Mouse (Mus musculus) hindbrain, embryonic 15.5 days (tissue): ENCODE results near the gene Abhd12b. TPM values are rescaled to one million over a fixed set of nuclear protein-coding genes. Genes with fewer than 3 reads are reported as not detected.
"Not testable (repeated sequence)": the region's sequence is repeated elsewhere in the genome, so short reads cannot be mapped to it uniquely, and the experiment has no call there.

Source experiments
- ATAC-seq: fragments of 200-750 bp; cut with Nextera tagmentation; 2 replicates; pipeline ENCODE4 v1.8.0; 2017; ENCODE audit warnings: low read depth, moderate number of reproducible peaks, moderate TSS enrichment; ENCODE audit not compliant: low FRiP score
- H3K27ac ChIP-seq: fragments of 300-500 bp; sonication (generic); replicated peaks from 2 replicates; pipeline ENCODE4 v1.5.1; 2015; ENCODE audit warnings: mild to moderate bottlenecking, inconsistent platforms
- H3K27me3 ChIP-seq: fragments of 300-500 bp; sonication (generic); 2 replicates; pipeline ENCODE4 v1.6.1; 2015; ENCODE audit warnings: control low read depth, inconsistent platforms
- H3K36me3 ChIP-seq: fragments of 300-500 bp; sonication (generic); 2 replicates; pipeline ENCODE4 v1.6.1; 2015; ENCODE audit warnings: control low read depth, inconsistent platforms
- H3K4me1 ChIP-seq: fragments of 300-500 bp; sonication (generic); replicated peaks from 2 replicates; pipeline ENCODE4 v1.6.1; 2015; ENCODE audit warnings: control low read depth, inconsistent platforms
- H3K4me2 ChIP-seq: fragments of 300-500 bp; sonication (generic); 2 replicates; pipeline ENCODE4 v1.6.1; 2015; ENCODE audit warnings: moderate library complexity, mild to moderate bottlenecking, inconsistent platforms
- H3K4me3 ChIP-seq: fragments of 300-500 bp; sonication (generic); 2 replicates; pipeline ENCODE4 v1.5.1; 2015; ENCODE audit warnings: mild to moderate bottlenecking, inconsistent platforms
- H3K9ac ChIP-seq: fragments of 300-500 bp; sonication (generic); 2 replicates; pipeline ENCODE4 v1.6.1; 2015; ENCODE audit warnings: inconsistent platforms
- H3K9me3 ChIP-seq: fragments of 300-500 bp; sonication (generic); 2 replicates; pipeline ENCODE4 v1.6.1; 2016; ENCODE audit warnings: control low read depth, inconsistent platforms
- WGBS: fragments of 180-500 bp; shearing (Covaris S2); methylation state at CpG from one replicate; pipeline ENCODE4 v1.1.7; 2015; 5-methylcytosine and 5-hydroxymethylcytosine counted together
- polyA plus RNA-seq: library from polyadenylated mRNA; unstranded; fragments of >200 nt; fragmentation: Nextera tagmentation; extraction: Ambion mirVana; gene quantifications from 2 replicates; pipeline ENCODE4 v1.2.1, GENCODE M21; 2015

Abhd12b gene
- polyA plus RNA-seq, 1 experiment from 2014 or later, result not detected

DNA sequence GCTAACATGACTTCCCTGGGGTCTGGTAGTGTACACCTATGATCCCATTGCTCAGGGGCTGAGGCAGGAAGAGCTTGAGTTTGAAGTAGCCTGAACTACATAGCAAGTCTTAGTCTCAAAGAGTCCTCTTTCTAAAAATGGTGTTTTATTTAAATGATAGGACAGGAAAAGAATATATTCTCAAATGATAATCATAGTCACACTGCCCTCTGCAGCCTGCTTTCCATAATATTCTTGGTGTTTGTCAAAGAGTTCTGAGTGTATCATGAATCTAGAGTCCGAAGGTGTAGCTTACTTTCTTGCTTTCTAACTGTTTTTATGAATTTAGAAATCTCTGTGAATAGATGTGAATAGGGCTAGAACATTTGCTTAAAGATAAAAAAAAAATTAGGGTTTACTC is 16.0 kb downstream of the Abhd12b start:
- no peak overlapping the region for H3K9ac ChIP-seq
- WGBS, result 86% methylated on average over 1 of the region's 1 CpGs
- ATAC-seq, result no peak

DNA sequence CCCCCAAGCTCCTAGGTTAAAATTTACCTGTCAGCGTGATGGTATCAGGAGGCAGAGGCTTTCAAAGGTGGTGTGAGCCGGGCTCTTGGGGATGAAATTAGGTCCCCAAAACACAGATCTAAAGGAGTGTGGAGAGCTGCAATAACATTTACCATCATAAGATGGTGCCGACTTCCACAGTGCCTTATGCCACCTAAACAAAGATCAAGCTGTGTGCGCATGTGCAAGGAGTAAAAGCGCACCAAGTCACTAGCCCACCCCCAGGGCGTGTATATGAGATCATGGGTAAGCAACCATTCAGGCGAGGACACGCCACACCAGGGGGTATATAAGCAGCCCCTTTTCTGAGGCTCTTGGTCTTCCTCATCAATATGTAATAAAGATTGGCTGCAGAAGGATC is 29.6 kb downstream of the Abhd12b start:
- 90% methylated on average over 8 of the region's 8 CpGs for WGBS
- not testable (repeated sequence) for H3K9ac ChIP-seq, H3K27me3 ChIP-seq, H3K4me1 ChIP-seq, H3K36me3 ChIP-seq, ATAC-seq, H3K9me3 ChIP-seq
- Histone ChIP-seq H3K4me3 (peak overlapping the region; percentile 35), H3K27ac (peak overlapping the region; percentile 71), H3K4me2 (0 out of 2 replicates have a peak overlapping the region, but pooled peaks have one; percentile 24)

More for the DNA sequence above, 16.0 kb downstream of the Abhd12b start:
- Histone ChIP-seq H3K36me3 (no peaks in the 10 kb centered on the region), H3K4me3 (no peak overlapping the region), H3K27me3 (no peaks in the 10 kb centered on the region), H3K9me3 (no peaks in the 10 kb centered on the region), H3K4me1 (no peaks in the 10 kb centered on the region), H3K4me2 (no peak overlapping the region), H3K27ac (no peak overlapping the region)

DNA sequence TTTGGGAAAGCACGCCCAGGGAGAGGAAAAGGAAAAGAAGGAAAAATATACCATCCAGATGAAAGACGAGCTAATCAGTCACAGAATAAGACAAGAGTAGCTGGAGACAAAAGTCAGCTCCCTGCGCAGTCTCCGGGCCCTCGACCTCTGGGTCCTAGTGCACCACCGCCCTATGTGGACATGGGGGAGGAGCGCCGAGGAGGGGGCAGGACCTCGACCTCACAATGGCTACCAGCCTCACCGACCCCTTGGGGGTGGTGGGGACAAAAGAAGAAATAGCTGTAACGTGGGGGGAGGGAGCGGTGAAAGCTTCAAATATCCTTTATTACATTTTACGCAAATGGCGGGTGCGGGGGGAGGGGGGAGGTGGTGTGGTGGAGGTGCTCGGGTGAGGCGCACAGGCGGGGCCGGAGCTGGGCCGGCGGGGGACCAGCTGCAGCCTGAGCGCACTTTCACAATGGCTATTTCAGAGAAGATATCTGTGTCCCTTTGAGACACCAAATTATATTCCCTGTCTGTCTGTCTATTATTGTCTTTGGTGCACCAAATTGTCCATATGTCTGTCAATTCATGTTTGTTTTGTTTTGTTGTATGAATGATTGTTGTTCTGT is 30.3 kb downstream of the Abhd12b start:
- Histone ChIP-seq H3K4me2 (peak overlapping the region; percentile 25; the same call in 1 of the 2 replicates), H3K4me3 (peak overlapping the region; percentile 35), H3K36me3 (no peaks in the 10 kb centered on the region), H3K4me1 (no peaks in the 10 kb centered on the region), H3K27me3 (no peaks in the 10 kb centered on the region), H3K27ac (peak overlapping the region; percentile 71), H3K9ac (0 out of 2 replicates have a peak overlapping the region, but pooled peaks have one; percentile 19), H3K9me3 (no peaks in the 10 kb centered on the region)
- 60% methylated on average over 22 of the region's 22 CpGs for WGBS
- peak; percentile 82 for ATAC-seq

DNA sequence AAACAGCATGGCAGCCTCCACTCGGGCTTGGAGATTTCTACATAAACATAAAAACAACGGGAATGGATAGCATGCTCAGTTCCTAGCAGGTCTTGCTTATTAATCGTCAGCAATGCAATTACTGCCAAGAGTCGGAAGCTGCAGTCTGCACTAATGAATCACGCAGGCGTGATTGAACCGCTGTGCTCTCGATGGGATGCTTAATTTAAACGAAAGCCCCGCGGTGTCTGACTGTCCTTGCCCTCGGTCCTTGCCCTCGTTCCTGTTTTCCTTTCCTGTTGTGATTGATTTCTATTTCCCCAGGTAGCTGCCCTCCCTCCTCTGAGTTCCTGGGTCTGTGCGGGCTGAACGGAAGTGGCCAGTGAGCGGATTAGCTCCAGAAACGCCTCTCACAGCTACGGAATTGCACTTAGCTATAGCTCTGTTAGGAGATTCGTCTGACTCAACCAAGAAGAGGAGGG is 38.4 kb downstream of the Abhd12b start:
- WGBS, result 20% methylated on average over 19 of the region's 19 CpGs
- peak; percentile 78 for ATAC-seq
- no peaks in the 10 kb centered on the region for H3K27me3 ChIP-seq

DNA sequence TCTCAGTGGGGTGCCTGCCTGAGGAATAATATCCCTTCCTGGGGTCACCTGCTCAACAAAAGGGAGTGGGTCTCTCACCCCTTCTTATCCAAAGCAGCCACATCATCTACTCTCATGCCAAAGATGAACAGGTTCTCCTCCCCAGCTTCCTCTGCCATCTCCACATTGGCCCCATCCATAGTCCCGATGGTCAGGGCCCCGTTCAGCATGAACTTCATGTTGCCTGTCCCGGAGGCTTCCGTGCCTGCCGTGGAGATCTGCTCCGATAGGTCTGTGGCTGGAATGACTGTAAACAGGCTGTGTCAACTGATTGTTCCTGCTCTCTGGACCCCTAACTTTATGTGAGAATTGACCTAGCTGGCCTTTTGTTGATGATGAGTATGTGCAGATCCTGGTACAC is 41.5 kb downstream of the Abhd12b start:
- H3K27me3 ChIP-seq, result no peaks in the 10 kb centered on the region
- H3K9ac ChIP-seq, result no peak overlapping the region
- WGBS, result 95% methylated on average over 6 of the region's 6 CpGs
- no peaks in the 10 kb centered on the region for H3K9me3 ChIP-seq
- H3K4me2 ChIP-seq, result no peak overlapping the region
- H3K27ac ChIP-seq, result no peak overlapping the region
- no peak overlapping the region for H3K4me3 ChIP-seq
- no peak for ATAC-seq
- peaks cover 6% of the 10 kb centered on the region; the same call in 1 of the 2 replicates for H3K4me1 ChIP-seq
- H3K36me3 ChIP-seq, result no peaks in the 10 kb centered on the region

More for the DNA sequence above, 38.4 kb downstream of the Abhd12b start:
- Histone ChIP-seq H3K4me1 (peaks cover 6% of the 10 kb centered on the region; the same call in 1 of the 2 replicates), H3K27ac (peak overlapping the region; percentile 63), H3K4me2 (peak overlapping the region; percentile 56), H3K4me3 (peak overlapping the region; percentile 35), H3K36me3 (no peaks in the 10 kb centered on the region), H3K9me3 (no peaks in the 10 kb centered on the region), H3K9ac (peak overlapping the region; percentile 43)

DNA sequence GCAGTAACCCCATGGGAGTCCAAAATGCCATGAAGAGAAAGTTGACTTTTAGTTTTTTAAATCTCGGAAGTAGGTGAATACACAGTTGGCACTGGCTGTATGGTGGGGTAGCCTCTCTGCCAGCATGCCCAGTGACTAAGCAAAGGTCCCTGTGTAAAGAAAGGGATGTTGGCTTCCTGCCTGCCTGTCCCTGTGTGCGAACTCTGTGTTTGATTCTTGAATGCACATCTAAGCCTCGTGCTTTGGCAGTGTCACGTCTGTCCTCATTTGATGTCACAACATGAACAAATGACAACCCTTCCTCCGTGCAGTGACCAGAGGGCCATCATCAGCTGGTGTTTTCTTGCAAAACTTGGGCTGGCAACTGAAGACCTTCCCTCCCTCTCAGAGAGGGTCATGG is 42.4 kb downstream of the Abhd12b start:
- Histone ChIP-seq H3K4me2 (no peak overlapping the region), H3K27ac (no peak overlapping the region), H3K4me3 (no peak overlapping the region), H3K27me3 (no peaks in the 10 kb centered on the region), H3K9me3 (no peaks in the 10 kb centered on the region), H3K36me3 (no peaks in the 10 kb centered on the region), H3K4me1 (peaks cover 6% of the 10 kb centered on the region; the same call in 1 of the 2 replicates), H3K9ac (no peak overlapping the region)
- WGBS, result 81% methylated on average over 5 of the region's 5 CpGs
- ATAC-seq, result no peak

DNA sequence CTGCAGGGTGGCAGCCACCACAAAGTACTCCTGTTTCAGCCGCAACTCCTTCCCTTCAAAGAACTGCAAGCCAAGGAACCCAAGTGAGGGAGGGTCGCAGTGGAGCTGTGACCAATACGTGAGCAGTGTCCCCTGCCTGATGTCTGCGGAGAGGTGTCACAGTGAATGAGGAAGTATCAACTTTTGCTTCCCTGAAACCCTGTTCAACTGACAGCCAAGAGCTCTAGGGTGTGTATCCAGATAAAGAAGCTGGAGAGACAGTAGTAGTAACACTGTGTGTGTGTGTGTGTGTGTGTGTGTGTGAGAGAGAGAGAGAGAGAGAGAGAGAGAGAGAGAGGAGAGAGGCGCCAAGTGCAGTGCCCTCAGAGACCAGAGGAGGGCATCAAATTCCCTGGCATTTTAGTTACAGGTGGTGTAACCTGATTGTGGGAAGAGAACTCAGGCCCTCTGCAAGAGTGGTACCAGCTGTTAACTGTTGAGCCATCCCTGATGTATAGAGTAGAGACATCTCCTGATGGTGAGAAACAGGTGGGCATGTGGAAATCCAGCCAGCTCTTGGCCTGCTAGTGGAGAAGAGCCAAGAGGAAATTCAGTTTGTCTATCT is 48.1 kb downstream of the Abhd12b start:
- no peak overlapping the region for H3K4me2 ChIP-seq
- no peak overlapping the region for H3K27ac ChIP-seq
- no peak overlapping the region for H3K4me3 ChIP-seq
- 84% methylated on average over 5 of the region's 5 CpGs for WGBS
- no peaks in the 10 kb centered on the region for H3K27me3 ChIP-seq
- no peaks in the 10 kb centered on the region for H3K9me3 ChIP-seq
- no peak overlapping the region for H3K9ac ChIP-seq
- H3K36me3 ChIP-seq, result no peaks in the 10 kb centered on the region
- no peak for ATAC-seq
- H3K4me1 ChIP-seq, result no peaks in the 10 kb centered on the region

DNA sequence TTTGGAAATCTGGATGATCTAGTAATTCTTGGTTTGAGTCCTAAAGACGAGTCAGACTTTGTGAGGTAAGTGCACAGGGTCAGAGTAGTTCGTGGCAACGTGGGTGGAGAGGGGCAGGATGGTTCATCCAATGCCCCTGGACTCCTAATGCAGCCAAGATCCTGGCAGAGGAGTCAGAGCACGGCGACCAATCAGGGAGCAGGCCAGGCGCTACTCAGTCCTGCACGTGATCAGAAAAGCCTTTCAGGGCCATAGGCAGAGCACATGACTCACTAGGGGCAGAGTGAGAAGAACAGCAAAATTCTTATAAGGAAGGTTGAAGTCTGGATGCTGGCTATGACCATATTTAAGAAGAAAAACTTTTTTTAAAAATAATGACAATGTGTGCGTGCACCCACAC is 50.5 kb downstream of the Abhd12b start:
- no peak for ATAC-seq
- no peak overlapping the region for H3K4me2 ChIP-seq
- no peaks in the 10 kb centered on the region for H3K4me1 ChIP-seq
- H3K27ac ChIP-seq, result no peak overlapping the region
- H3K9me3 ChIP-seq, result no peaks in the 10 kb centered on the region
- no peaks in the 10 kb centered on the region for H3K27me3 ChIP-seq
- no peak overlapping the region for H3K9ac ChIP-seq
- WGBS, result 79% methylated on average over 8 of the region's 8 CpGs
- H3K4me3 ChIP-seq, result no peak overlapping the region
- no peaks in the 10 kb centered on the region for H3K36me3 ChIP-seq

DNA sequence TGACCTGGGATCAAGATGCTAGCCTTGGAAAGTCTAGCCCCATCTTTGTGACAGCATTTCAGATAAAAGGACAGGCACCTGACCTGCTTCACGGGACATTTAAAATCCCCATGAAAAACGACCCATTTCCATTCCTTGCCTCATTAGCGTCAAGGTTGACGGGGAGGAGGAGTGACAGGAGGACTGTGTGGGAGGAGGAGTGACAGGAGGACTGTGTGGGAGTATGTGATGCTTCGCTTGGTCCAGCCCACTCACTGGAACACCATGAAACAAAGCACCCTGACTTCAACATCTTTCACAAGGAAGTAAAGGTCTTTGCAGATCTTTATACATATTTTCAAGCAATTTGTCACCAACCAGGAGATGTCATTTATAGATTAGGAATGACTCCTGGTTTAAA is 54.3 kb downstream of the Abhd12b start:
- no peaks in the 10 kb centered on the region for H3K4me1 ChIP-seq
- WGBS, result 71% methylated on average over 5 of the region's 5 CpGs

DNA sequence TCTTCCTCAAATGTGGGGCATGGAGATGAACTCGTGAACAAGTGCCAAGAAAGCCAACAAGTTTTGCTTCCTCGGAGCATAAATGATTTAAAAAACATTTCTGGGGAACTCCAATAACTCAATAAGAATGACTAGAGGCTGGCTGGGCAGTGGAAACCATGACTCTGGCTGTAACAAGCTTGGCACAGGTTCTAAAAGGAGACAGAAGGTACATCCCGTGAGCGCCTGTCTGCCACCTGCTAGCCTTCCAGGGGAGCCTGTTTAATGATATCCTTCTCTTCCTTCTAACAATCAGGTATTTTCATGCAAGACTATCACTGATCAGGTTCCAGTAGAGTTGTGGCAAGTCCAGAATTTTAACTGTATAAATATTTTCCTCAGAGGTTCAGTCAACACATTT is 58.6 kb downstream of the Abhd12b start:
- no peaks in the 10 kb centered on the region for H3K27me3 ChIP-seq
- H3K9ac ChIP-seq, result no peak overlapping the region
- no peaks in the 10 kb centered on the region for H3K4me1 ChIP-seq
- no peak overlapping the region for H3K27ac ChIP-seq
- no peak for ATAC-seq
- no peaks in the 10 kb centered on the region for H3K36me3 ChIP-seq
- no peaks in the 10 kb centered on the region for H3K9me3 ChIP-seq
- no peak overlapping the region for H3K4me3 ChIP-seq
- WGBS, result 77% methylated on average over 4 of the region's 4 CpGs
- no peak overlapping the region for H3K4me2 ChIP-seq

More for the DNA sequence above, 54.3 kb downstream of the Abhd12b start:
- H3K27me3 ChIP-seq, result no peaks in the 10 kb centered on the region
- no peak for ATAC-seq
- H3K4me2 ChIP-seq, result no peak overlapping the region
- no peaks in the 10 kb centered on the region for H3K9me3 ChIP-seq
- no peak overlapping the region for H3K27ac ChIP-seq
- H3K36me3 ChIP-seq, result no peaks in the 10 kb centered on the region
- no peak overlapping the region for H3K4me3 ChIP-seq
- no peak overlapping the region for H3K9ac ChIP-seq

DNA sequence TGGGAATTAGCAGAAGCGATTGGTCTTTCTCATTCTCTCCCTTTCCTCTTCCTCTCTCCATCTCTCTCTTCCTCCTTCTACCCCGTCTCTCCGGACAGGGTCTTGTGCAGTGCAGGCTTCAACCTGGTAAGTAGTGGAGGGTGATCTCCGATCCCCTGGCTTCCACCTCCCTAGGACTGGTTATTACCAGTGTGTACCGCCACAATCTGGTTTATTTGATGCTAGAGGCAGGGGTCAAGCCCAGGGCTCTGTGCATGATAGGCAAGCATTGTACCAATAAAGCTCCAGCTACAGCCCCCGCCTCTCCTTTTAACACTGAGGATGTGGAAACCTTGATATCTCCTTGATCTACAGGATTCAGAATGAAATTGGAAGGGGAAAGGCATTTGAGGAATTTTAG is 59.7 kb downstream of the Abhd12b start:
- Histone ChIP-seq H3K27me3 (no peaks in the 10 kb centered on the region), H3K4me2 (no peak overlapping the region), H3K4me1 (no peaks in the 10 kb centered on the region), H3K27ac (no peak overlapping the region), H3K9me3 (no peaks in the 10 kb centered on the region), H3K36me3 (no peaks in the 10 kb centered on the region), H3K4me3 (no peak overlapping the region), H3K9ac (no peak overlapping the region)
- 91% methylated on average over 6 of the region's 6 CpGs for WGBS
- no peak for ATAC-seq

DNA sequence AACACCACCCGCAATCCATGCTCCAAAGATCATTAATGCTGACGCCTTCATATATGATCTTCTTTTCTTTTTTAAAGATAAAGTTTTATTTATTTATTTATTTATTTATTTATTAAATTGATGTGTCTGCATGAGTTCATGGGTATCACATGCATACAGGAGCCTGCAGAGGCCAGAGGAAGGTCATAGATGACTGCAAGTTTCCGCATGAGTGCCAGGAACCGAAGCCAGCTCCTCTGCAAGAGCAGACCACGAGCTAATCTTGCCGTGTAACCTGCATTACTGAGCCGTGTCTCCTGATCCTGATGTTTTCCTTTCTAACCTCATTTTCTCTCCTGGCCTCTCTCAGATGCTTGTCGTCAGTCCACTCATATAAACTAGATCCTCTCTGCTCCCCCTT is 60.3 kb downstream of the Abhd12b start:
- ATAC-seq, result no peak
- no peak overlapping the region for H3K4me3 ChIP-seq
- H3K36me3 ChIP-seq, result no peaks in the 10 kb centered on the region
- 84% methylated on average over 8 of the region's 8 CpGs for WGBS
- H3K4me1 ChIP-seq, result no peaks in the 10 kb centered on the region
- H3K27ac ChIP-seq, result no peak overlapping the region
- no peaks in the 10 kb centered on the region for H3K27me3 ChIP-seq
- H3K9ac ChIP-seq, result no peak overlapping the region
- H3K9me3 ChIP-seq, result no peaks in the 10 kb centered on the region
- H3K4me2 ChIP-seq, result no peak overlapping the region
